Mouse (Mus musculus) left cerebral cortex, postnatal 14 days (tissue): ENCODE results near the gene Creb5. TPM values are rescaled to one million over a fixed set of nuclear protein-coding genes. Genes with fewer than 3 reads are reported as not detected.
A peak's percentile ranks its signal among the peaks of the same experiment; 100 is the strongest.

Experiments
- DNase-seq, 2 experiments: peaks; one replicate each; pipeline ENCODE4 v3.0.0; 2021 to 2022; ENCODE audit warnings: low spot score in 2 of 2, mixed read lengths in 1 of 2
- intact Hi-C: fragments of 180-260 bp; cut with DNase I; formaldehyde crosslinking; loops from one replicate; pipeline ENCODE4 v1.15.1; 2025
- total RNA-seq, 2 experiments: library from RNA; stranded (reverse); gene quantifications; 2 replicates each; pipeline ENCODE4 v1.2.3; 2021

Creb5 gene
- total RNA-seq, 2 experiments from 2014 or later: 3.8 to 4.0 TPM

- DNase-seq: no peak
- intact Hi-C loops: no loop called here
These were observed 420.7 kb downstream of the Creb5 start for GRCm38 (mm10) chr6:53707795-53708194.

GRCm38 (mm10) chr6:53709694-53710442 lies 422.8 kb downstream of the Creb5 start:
- intact Hi-C loops: no loop called here
- DNase-seq: no peak

GRCm38 (mm10) chr6:53710560-53710959 lies 423.5 kb downstream of the Creb5 start:
- no peak for DNase-seq
- intact Hi-C loops: no loop called here

- DNase-seq: no peak
- intact Hi-C loops: no loop called here
These were observed 426.1 kb downstream of the Creb5 start for GRCm38 (mm10) chr6:53713152-53713551.

GRCm38 (mm10) chr6:53714908-53715321 lies 427.8 kb downstream of the Creb5 start:
- no peak for DNase-seq

GRCm38 (mm10) chr6:53716013-53716412 lies 428.9 kb downstream of the Creb5 start:
- intact Hi-C loops: no loop called here
- no peak for DNase-seq

More at GRCm38 (mm10) chr6:53714908-53715321, 427.8 kb downstream of the Creb5 start:
- intact Hi-C loops: no loop called here

GRCm38 (mm10) chr6:53720009-53720408 lies 432.9 kb downstream of the Creb5 start:
- intact Hi-C loops: loop anchor here (5.0 kb wide), 2 partner anchors 453 to 553 kb away; no protein-coding TSS in a partner anchor
- DNase-seq: no peak

- intact Hi-C loops: loop anchor here (5.0 kb wide), 2 partner anchors 454 to 554 kb away; no protein-coding TSS in a partner anchor
- peak; percentile 49 to 76 for DNase-seq
These were observed 434.5 kb downstream of the Creb5 start for GRCm38 (mm10) chr6:53721595-53721994.

GRCm38 (mm10) chr6:53722694-53723093 lies 435.6 kb downstream of the Creb5 start:
- intact Hi-C loops: loop anchor here (5.0 kb wide), 2 partner anchors 455 to 555 kb away; no protein-coding TSS in a partner anchor
- DNase-seq: no peak

GRCm38 (mm10) chr6:53730487-53730886 lies 443.4 kb downstream of the Creb5 start:
- intact Hi-C loops: no loop called here
- DNase-seq: no peak

GRCm38 (mm10) chr6:53730996-53731485 lies 444.0 kb downstream of the Creb5 start:
- DNase-seq: no peak
- intact Hi-C loops: no loop called here

- intact Hi-C loops: no loop called here
- no peak for DNase-seq
These were observed 446.5 kb downstream of the Creb5 start for GRCm38 (mm10) chr6:53733546-53733945.

- intact Hi-C loops: no loop called here
- no peak for DNase-seq
These were observed 446.9 kb downstream of the Creb5 start for GRCm38 (mm10) chr6:53733999-53734398.

- intact Hi-C loops: no loop called here
- DNase-seq: no peak
These were observed 448.6 kb downstream of the Creb5 start for GRCm38 (mm10) chr6:53735696-53736095.

- DNase-seq: no peak
- intact Hi-C loops: no loop called here
These were observed 451.1 kb downstream of the Creb5 start for GRCm38 (mm10) chr6:53738206-53738605.

GRCm38 (mm10) chr6:53741222-53741621 lies 454.2 kb downstream of the Creb5 start:
- intact Hi-C loops: no loop called here
- DNase-seq: no peak

Other genes starting within 250 kb of the Creb5 start
- gene Jazf1, start 218.6 kb upstream of the Creb5 start, total RNA-seq: 10 to 100 TPM; 54.4 to 58.0 TPM